Mouse (Mus musculus): ENCODE results near the gene Klk1b9. TPM values are rescaled to one million over a fixed set of nuclear protein-coding genes. Genes with fewer than 3 reads are reported as not detected.
"Not testable (repeated sequence)": the region's sequence is repeated elsewhere in the genome, so short reads cannot be mapped to it uniquely, and the experiment has no call there.

Gene Klk1b9
- total RNA-seq (2021): not detected

GRCm38 (mm10) chr7:43975761-43976160 lies at the start of gene Klk1b9:
Gene Klk1b9, plus strand, starts transcription at chr7:43976061.
- DNase-seq (ENCODE audit: low spot score in 2 of 2); intact Hi-C loops (cut with DNase I): not testable (repeated sequence)

GRCm38 (mm10) chr7:43928521-43928920 lies 47.3 kb upstream of the Klk1b9 start:
- no peak for DNase-seq (ENCODE audit: low spot score in 2 of 2)
- intact Hi-C loops (cut with DNase I): no loop called here

- no peak for DNase-seq (ENCODE audit: low spot score in 2 of 2)
- intact Hi-C loops (cut with DNase I): no loop called here
These were observed 43.5 kb upstream of the Klk1b9 start for GRCm38 (mm10) chr7:43932337-43932736.

- DNase-seq (ENCODE audit: low spot score in 2 of 2): no peak
- intact Hi-C loops (cut with DNase I): no loop called here
These were observed 42.4 kb upstream of the Klk1b9 start, which contains the start of gene Klk15 for GRCm38 (mm10) chr7:43933440-43933839. Gene Klk15, plus strand, starts transcription at chr7:43933740.

GRCm38 (mm10) chr7:43934747-43935146 lies 41.1 kb upstream of the Klk1b9 start:
- intact Hi-C loops (cut with DNase I): no loop called here
- DNase-seq (ENCODE audit: low spot score in 2 of 2): no peak

- intact Hi-C loops (cut with DNase I): no loop called here
- no peak for DNase-seq (ENCODE audit: low spot score in 2 of 2)
These were observed 39.3 kb upstream of the Klk1b9 start for GRCm38 (mm10) chr7:43936551-43936950.

- not testable (repeated sequence) for DNase-seq (ENCODE audit: low spot score in 2 of 2)
These were observed 33.6 kb upstream of the Klk1b9 start for GRCm38 (mm10) chr7:43942293-43942692.

GRCm38 (mm10) chr7:43944727-43945264 lies 31.1 kb upstream of the Klk1b9 start:
- intact Hi-C loops (cut with DNase I): no loop called here

More at GRCm38 (mm10) chr7:43942293-43942692, 33.6 kb upstream of the Klk1b9 start:
- intact Hi-C loops (cut with DNase I): not testable (repeated sequence)

GRCm38 (mm10) chr7:43950364-43950763 lies 25.5 kb upstream of the Klk1b9 start, which contains the start of gene Klk1b8:
Gene Klk1b8, plus strand, starts transcription at chr7:43950664.
- intact Hi-C loops (cut with DNase I): no loop called here
- DNase-seq (ENCODE audit: low spot score in 2 of 2): no peak

More at GRCm38 (mm10) chr7:43944727-43945264, 31.1 kb upstream of the Klk1b9 start:
- DNase-seq (ENCODE audit: low spot score in 2 of 2): no peak

- intact Hi-C loops (cut with DNase I): no loop called here
- DNase-seq (ENCODE audit: low spot score in 2 of 2): peak; percentile 23 to 24
These were observed 23.2 kb upstream of the Klk1b9 start for GRCm38 (mm10) chr7:43952703-43953102.

- DNase-seq (ENCODE audit: low spot score in 2 of 2): no peak
- intact Hi-C loops (cut with DNase I): no loop called here
These were observed 9.4 kb upstream of the Klk1b9 start, which contains the start of gene Klk1b1 for GRCm38 (mm10) chr7:43966451-43966850. Gene Klk1b1, plus strand, starts transcription at chr7:43966751.

- intact Hi-C loops (cut with DNase I): no loop called here
- no peak for DNase-seq (ENCODE audit: low spot score in 2 of 2)
These were observed 8.8 kb upstream of the Klk1b9 start for GRCm38 (mm10) chr7:43967058-43967457.

- no peak for DNase-seq (ENCODE audit: low spot score in 2 of 2)
- intact Hi-C loops (cut with DNase I): no loop called here
These were observed 8.2 kb upstream of the Klk1b9 start for GRCm38 (mm10) chr7:43967612-43968011.

- intact Hi-C loops (cut with DNase I): no loop called here
- DNase-seq (ENCODE audit: low spot score in 2 of 2): no peak
These were observed 9.8 kb downstream of the Klk1b9 start for GRCm38 (mm10) chr7:43985657-43986056.

- intact Hi-C loops (cut with DNase I); DNase-seq (ENCODE audit: low spot score in 2 of 2): not testable (repeated sequence)
These were observed 19.0 kb downstream of the Klk1b9 start for GRCm38 (mm10) chr7:43994821-43995220.

- DNase-seq (ENCODE audit: low spot score in 2 of 2); intact Hi-C loops (cut with DNase I): not testable (repeated sequence)
These were observed 19.7 kb downstream of the Klk1b9 start, which contains the start of gene Klk1b11 for GRCm38 (mm10) chr7:43995577-43995976. Gene Klk1b11, plus strand, starts transcription at chr7:43995877.

- intact Hi-C loops (cut with DNase I): no loop called here
- DNase-seq (ENCODE audit: low spot score in 2 of 2): no peak
These were observed 29.0 kb downstream of the Klk1b9 start for GRCm38 (mm10) chr7:44004847-44005246.

GRCm38 (mm10) chr7:44011868-44012267 lies 36.0 kb downstream of the Klk1b9 start, which contains the start of gene Klk1b26:
Gene Klk1b26, plus strand, starts transcription at chr7:44012168.
- DNase-seq (ENCODE audit: low spot score in 2 of 2); intact Hi-C loops (cut with DNase I): not testable (repeated sequence)

- intact Hi-C loops (cut with DNase I): not testable (repeated sequence)
- DNase-seq (ENCODE audit: low spot score in 2 of 2): peak; percentile 20 to 33
These were observed 38.8 kb downstream of the Klk1b9 start for GRCm38 (mm10) chr7:44014666-44015065.

- intact Hi-C loops (cut with DNase I): no loop called here
- DNase-seq (ENCODE audit: low spot score in 2 of 2): peak; percentile 12 to 24
These were observed 39.2 kb downstream of the Klk1b9 start for GRCm38 (mm10) chr7:44015071-44015470.
